Mouse (Mus musculus) heart, embryonic 13.5 days (tissue): ENCODE measurements at regions not wholly inside any gene's neighbourhood (a gene's known extent, or its start where the extent isn't known, plus 50 kb on each side); places are given as distances from the start of the nearest gene placed in this dataset.
A peak's percentile ranks its signal among the peaks of the same experiment; 100 is the strongest.
"Not testable (repeated sequence)": the region's sequence is repeated elsewhere in the genome, so short reads cannot be mapped to it uniquely, and the experiment has no call there.

Experiments
- ATAC-seq: fragments of 200-750 bp; cut with Nextera tagmentation; 2 replicates; pipeline ENCODE4 v1.8.0; 2017; ENCODE audit warnings: moderate TSS enrichment; ENCODE audit not compliant: insufficient number of reproducible peaks, low FRiP score, low TSS enrichment; ENCODE audit errors: extremely low read depth
- H3K27ac ChIP-seq: fragments of 300-500 bp; sonication (generic); replicated peaks from 2 replicates; pipeline ENCODE4 v1.5.1; 2015; ENCODE audit warnings: moderate library complexity, mild to moderate bottlenecking, inconsistent platforms
- H3K27me3 ChIP-seq: fragments of 300-500 bp; sonication (generic); replicated peaks from 2 replicates; pipeline ENCODE4 v1.6.1; 2015; ENCODE audit warnings: mild to moderate bottlenecking, inconsistent platforms
- H3K36me3 ChIP-seq: fragments of 300-500 bp; sonication (generic); 2 replicates; pipeline ENCODE4 v1.6.1; 2015; ENCODE audit warnings: mild to moderate bottlenecking, inconsistent platforms
- H3K4me1 ChIP-seq: fragments of 300-500 bp; sonication (generic); 2 replicates; pipeline ENCODE4 v1.6.1; 2015; ENCODE audit warnings: inconsistent platforms
- H3K4me2 ChIP-seq: fragments of 300-500 bp; sonication (generic); 2 replicates; pipeline ENCODE4 v1.6.1; 2015; ENCODE audit warnings: inconsistent platforms, mild to moderate bottlenecking, moderate library complexity
- H3K4me3 ChIP-seq: fragments of 300-500 bp; sonication (generic); 2 replicates; pipeline ENCODE4 v1.5.1; 2015; ENCODE audit warnings: moderate library complexity, mild to moderate bottlenecking, inconsistent platforms
- H3K9ac ChIP-seq: fragments of 300-500 bp; sonication (generic); 2 replicates; pipeline ENCODE4 v1.6.1; 2015; ENCODE audit warnings: inconsistent platforms, mild to moderate bottlenecking, moderate library complexity
- H3K9me3 ChIP-seq: fragments of 300-500 bp; sonication (generic); 2 replicates; pipeline ENCODE4 v1.6.1; 2016; ENCODE audit warnings: inconsistent platforms
- WGBS: fragments of 180-500 bp; shearing (Covaris S2); methylation state at CpG from one replicate; pipeline ENCODE4 v1.1.7; 2015; ENCODE audit warnings: mixed read lengths; 5-methylcytosine and 5-hydroxymethylcytosine counted together

GRCm38 (mm10) chr14:71597859-71598258 lies 893.8 kb downstream of the Gm9195 start:
- H3K4me3 ChIP-seq, result no peak overlapping the region
- H3K4me1 ChIP-seq, result no peaks in the 10 kb centered on the region
- H3K4me2 ChIP-seq, result no peak overlapping the region
- no peak for ATAC-seq
- no peaks in the 10 kb centered on the region for H3K27me3 ChIP-seq
- no peak overlapping the region for H3K27ac ChIP-seq
- no peak overlapping the region for H3K9ac ChIP-seq
- no peaks in the 10 kb centered on the region for H3K36me3 ChIP-seq
- H3K9me3 ChIP-seq, result no peaks in the 10 kb centered on the region
- WGBS, result 68% methylated on average over 3 of the region's 3 CpGs

- no peak for ATAC-seq
- Histone ChIP-seq H3K4me1 (peaks cover 4% of the 10 kb centered on the region; the same call in 1 of the 2 replicates), H3K4me2 (no peak overlapping the region), H3K9ac (no peak overlapping the region), H3K27me3 (no peaks in the 10 kb centered on the region), H3K36me3 (no peaks in the 10 kb centered on the region), H3K9me3 (no peaks in the 10 kb centered on the region), H3K27ac (no peak overlapping the region), H3K4me3 (no peak overlapping the region)
- WGBS, result 38% methylated on average over 1 of the region's 1 CpGs
Observed at GRCm38 (mm10) chr14:71588694-71589240, 902.9 kb downstream of the Gm9195 start.

GRCm38 (mm10) chr14:71588006-71588405 lies 903.6 kb downstream of the Gm9195 start:
- Histone ChIP-seq H3K4me1 (peaks cover 4% of the 10 kb centered on the region; the same call in 1 of the 2 replicates), H3K9ac (no peak overlapping the region), H3K4me3 (no peak overlapping the region), H3K36me3 (no peaks in the 10 kb centered on the region), H3K9me3 (no peaks in the 10 kb centered on the region), H3K27ac (no peak overlapping the region), H3K4me2 (no peak overlapping the region), H3K27me3 (no peaks in the 10 kb centered on the region)
- ATAC-seq, result no peak

- Histone ChIP-seq H3K27ac (no peak overlapping the region), H3K9me3 (no peaks in the 10 kb centered on the region), H3K4me2 (no peak overlapping the region), H3K36me3 (no peaks in the 10 kb centered on the region), H3K9ac (no peak overlapping the region), H3K27me3 (no peaks in the 10 kb centered on the region), H3K4me3 (no peak overlapping the region), H3K4me1 (peaks cover 4% of the 10 kb centered on the region; the same call in 1 of the 2 replicates)
- WGBS, result 70% methylated on average over 3 of the region's 3 CpGs
- no peak for ATAC-seq
Observed at GRCm38 (mm10) chr14:71564816-71565215, 926.8 kb downstream of the Gm9195 start.

GRCm38 (mm10) chr14:71561906-71562305 lies 929.7 kb downstream of the Gm9195 start:
- Histone ChIP-seq H3K36me3 (no peaks in the 10 kb centered on the region), H3K4me1 (peaks cover 4% of the 10 kb centered on the region; the same call in 1 of the 2 replicates), H3K9me3 (no peaks in the 10 kb centered on the region), H3K4me2 (no peak overlapping the region), H3K9ac (no peak overlapping the region), H3K27me3 (no peaks in the 10 kb centered on the region), H3K27ac (no peak overlapping the region), H3K4me3 (no peak overlapping the region)
- WGBS, result 64% methylated on average over 4 of the region's 4 CpGs
- no peak for ATAC-seq

- H3K9me3 ChIP-seq, H3K9ac ChIP-seq, H3K4me3 ChIP-seq, H3K27ac ChIP-seq, H3K36me3 ChIP-seq, H3K4me2 ChIP-seq, H3K27me3 ChIP-seq, H3K4me1 ChIP-seq, ATAC-seq: not testable (repeated sequence)
- WGBS, result 87% methylated on average over 2 of the region's 3 CpGs
Observed at GRCm38 (mm10) chr14:71554324-71554723, 937.3 kb downstream of the Gm9195 start.

GRCm38 (mm10) chr14:71543580-71543979 lies 943.9 kb upstream of the Fam160b2 start:
- Histone ChIP-seq H3K9me3 (no peaks in the 10 kb centered on the region), H3K4me3 (no peak overlapping the region), H3K9ac (no peak overlapping the region), H3K4me2 (no peak overlapping the region), H3K4me1 (no peaks in the 10 kb centered on the region), H3K27ac (no peak overlapping the region), H3K36me3 (no peaks in the 10 kb centered on the region), H3K27me3 (no peaks in the 10 kb centered on the region)
- no peak for ATAC-seq
- 84% methylated on average over 3 of the region's 3 CpGs for WGBS

GRCm38 (mm10) chr14:71532074-71532659 lies 932.5 kb upstream of the Fam160b2 start:
- peak overlapping the region; percentile 52 for H3K4me2 ChIP-seq
- H3K9me3 ChIP-seq, result no peaks in the 10 kb centered on the region
- no peaks in the 10 kb centered on the region for H3K27me3 ChIP-seq
- peaks cover 20% of the 10 kb centered on the region for H3K4me1 ChIP-seq
- 6% methylated on average over 11 of the region's 11 CpGs for WGBS
- H3K36me3 ChIP-seq, result no peaks in the 10 kb centered on the region
- peak overlapping the region; percentile 60 for H3K27ac ChIP-seq
- H3K9ac ChIP-seq, result peak overlapping the region; percentile 66
- no peak; the same call in 1 of the 2 replicates for ATAC-seq
- peak overlapping the region; percentile 21; the same call in 1 of the 2 replicates for H3K4me3 ChIP-seq

GRCm38 (mm10) chr14:71531298-71531697 lies 931.7 kb upstream of the Fam160b2 start:
- Histone ChIP-seq H3K4me2 (no peak overlapping the region), H3K4me3 (no peak overlapping the region), H3K9ac (no peak overlapping the region), H3K36me3 (no peaks in the 10 kb centered on the region), H3K9me3 (no peaks in the 10 kb centered on the region), H3K4me1 (peaks cover 20% of the 10 kb centered on the region), H3K27me3 (no peaks in the 10 kb centered on the region), H3K27ac (peak overlapping the region; percentile 60; the same call in 1 of the 2 replicates)
- no peak for ATAC-seq
- WGBS, result 56% methylated on average over 2 of the region's 2 CpGs

- no peak for ATAC-seq
- 64% methylated on average over 6 of the region's 6 CpGs for WGBS
Observed at GRCm38 (mm10) chr14:71530421-71530820, 930.8 kb upstream of the Fam160b2 start.

GRCm38 (mm10) chr14:71518541-71518940 lies 918.9 kb upstream of the Fam160b2 start:
- ATAC-seq, result no peak
- Histone ChIP-seq H3K4me2 (no peak overlapping the region), H3K4me3 (no peak overlapping the region), H3K36me3 (no peaks in the 10 kb centered on the region), H3K27ac (no peak overlapping the region), H3K4me1 (no peaks in the 10 kb centered on the region), H3K9me3 (no peaks in the 10 kb centered on the region), H3K9ac (no peak overlapping the region), H3K27me3 (no peaks in the 10 kb centered on the region)
- WGBS, result 43% methylated on average over 2 of the region's 2 CpGs

More at GRCm38 (mm10) chr14:71530421-71530820, 930.8 kb upstream of the Fam160b2 start:
- Histone ChIP-seq H3K27me3 (no peaks in the 10 kb centered on the region), H3K36me3 (no peaks in the 10 kb centered on the region), H3K9ac (no peak overlapping the region), H3K4me2 (no peak overlapping the region), H3K4me3 (no peak overlapping the region), H3K4me1 (peaks cover 20% of the 10 kb centered on the region), H3K9me3 (no peaks in the 10 kb centered on the region), H3K27ac (no peak overlapping the region)

- H3K27ac ChIP-seq, result no peak overlapping the region
- no peak overlapping the region for H3K9ac ChIP-seq
- H3K9me3 ChIP-seq, result no peaks in the 10 kb centered on the region
- no peak for ATAC-seq
- H3K4me3 ChIP-seq, result no peak overlapping the region
- no peak overlapping the region for H3K4me2 ChIP-seq
- no peaks in the 10 kb centered on the region for H3K36me3 ChIP-seq
- no peaks in the 10 kb centered on the region for H3K27me3 ChIP-seq
- no peaks in the 10 kb centered on the region for H3K4me1 ChIP-seq
- 85% methylated on average over 1 of the region's 1 CpGs for WGBS
Observed at GRCm38 (mm10) chr14:71500851-71501250, 901.2 kb upstream of the Fam160b2 start.
